ENCODE assay signal across 8 mouse cellular contexts in the genomic region with DNA sequence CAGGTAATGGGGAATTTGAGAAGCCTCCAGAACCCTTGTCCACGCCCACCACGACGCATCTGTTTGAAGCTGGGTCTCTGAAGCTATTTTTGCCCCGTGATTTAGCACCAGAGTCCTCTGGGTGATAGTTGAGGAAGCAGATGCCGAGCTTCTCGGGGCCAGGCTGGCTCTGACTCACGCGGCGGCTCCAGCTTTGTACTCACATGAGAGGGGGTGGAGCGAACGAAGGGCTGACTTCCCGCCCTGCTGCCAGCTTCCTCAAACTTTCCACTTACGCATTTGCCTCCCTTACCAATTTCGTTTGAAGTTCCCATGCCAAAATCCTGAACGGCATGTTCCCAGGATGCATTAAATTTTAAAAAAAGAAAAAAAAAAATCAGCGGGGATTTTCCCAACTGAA.
DNase-seq lines count a peak whose midpoint lies in the region; ATAC-seq lines count a peak whose summit lies in the region.

No protein-coding gene starts in this region.

- H3K27ac ChIP-seq in embryonic facial prominence, embryonic 15.5 days (replicated peaks): 0 out of 2 replicates have a peak overlapping the region, but pooled peaks have one; percentile 17
- no peak overlapping the region for H3K27ac ChIP-seq in heart, embryonic 11.5 days (ENCODE audit: low read depth, low read length)
- H3K27ac ChIP-seq in kidney, embryonic 14.5 days (ENCODE audit: low read depth, low read length): no peak overlapping the region
- no peak overlapping the region for H3K27ac ChIP-seq in liver, embryonic 15.5 days (replicated peaks)
- no peak overlapping the region; the same call in 1 of the 2 replicates for H3K27ac ChIP-seq in stomach, embryonic 14.5 days (ENCODE audit: low read length)

- peaks cover 12% of the 10 kb centered on the region for H3K4me1 ChIP-seq in embryonic facial prominence, embryonic 15.5 days
- H3K4me1 ChIP-seq in heart, embryonic 11.5 days (ENCODE audit: control insufficient read depth, insufficient read depth, low read length): peaks cover 7% of the 10 kb centered on the region
- peaks cover 11% of the 10 kb centered on the region for H3K4me1 ChIP-seq in kidney, embryonic 14.5 days (ENCODE audit: control insufficient read depth, insufficient read depth, low read length)
- peaks cover 11% of the 10 kb centered on the region for H3K4me1 ChIP-seq in liver, embryonic 15.5 days (replicated peaks)
- peaks cover 6% of the 10 kb centered on the region; the same call in 1 of the 2 replicates for H3K4me1 ChIP-seq in stomach, embryonic 14.5 days (ENCODE audit: control insufficient read depth, insufficient read depth, low read length)

- H3K27me3 ChIP-seq in embryonic facial prominence, embryonic 15.5 days: peaks cover 8% of the 10 kb centered on the region; the same call in 1 of the 2 replicates
- H3K27me3 ChIP-seq in heart, embryonic 11.5 days (ENCODE audit: control insufficient read depth, insufficient read depth, low read length): peaks cover 1% of the 10 kb centered on the region; the same call in 1 of the 2 replicates
- no peaks in the 10 kb centered on the region for H3K27me3 ChIP-seq in kidney, embryonic 14.5 days (ENCODE audit: control insufficient read depth, insufficient read depth, low read length)
- peaks cover 17% of the 10 kb centered on the region for H3K27me3 ChIP-seq in liver, embryonic 15.5 days
- H3K27me3 ChIP-seq in stomach, embryonic 14.5 days (ENCODE audit: control insufficient read depth, insufficient read depth, low read length): no peaks in the 10 kb centered on the region

- H3K36me3 ChIP-seq in embryonic facial prominence, embryonic 15.5 days: no peaks in the 10 kb centered on the region
- no peaks in the 10 kb centered on the region for H3K36me3 ChIP-seq in heart, embryonic 11.5 days (ENCODE audit: control insufficient read depth, insufficient read depth, low read length)
- no peaks in the 10 kb centered on the region for H3K36me3 ChIP-seq in kidney, embryonic 14.5 days (ENCODE audit: control insufficient read depth, insufficient read depth, low read length)
- H3K36me3 ChIP-seq in liver, embryonic 15.5 days (replicated peaks): no peaks in the 10 kb centered on the region
- H3K36me3 ChIP-seq in stomach, embryonic 14.5 days (ENCODE audit: control insufficient read depth, insufficient read depth, low read length): no peaks in the 10 kb centered on the region

- peak; percentile 70; the same call in 1 of the 2 replicates for ATAC-seq in embryonic facial prominence, embryonic 15.5 days (ENCODE audit: insufficient number of reproducible peaks, low FRiP score, low TSS enrichment, low read depth)
- ATAC-seq in heart, embryonic 11.5 days (replicated peaks; ENCODE audit: insufficient number of reproducible peaks, low FRiP score, low TSS enrichment): no peak; the same call in 1 of the 2 replicates
- ATAC-seq in kidney, embryonic 14.5 days (ENCODE audit: low FRiP score, low TSS enrichment): peak; percentile 78
- ATAC-seq in liver, embryonic 15.5 days (ENCODE audit: insufficient read depth): no peak
- ATAC-seq in stomach, embryonic 14.5 days (ENCODE audit: insufficient number of reproducible peaks, insufficient read depth, low FRiP score, low read depth): peak; percentile 72; the same call in 1 of the 2 replicates

- H3K4me3 ChIP-seq in embryonic facial prominence, embryonic 15.5 days (replicated peaks): peak overlapping the region; percentile 33
- H3K4me3 ChIP-seq in heart, embryonic 11.5 days (ENCODE audit: low read depth, low read length): peak overlapping the region; percentile 28
- peak overlapping the region; percentile 23; the same call in 1 of the 2 replicates for H3K4me3 ChIP-seq in kidney, embryonic 14.5 days (ENCODE audit: low read length)
- peak overlapping the region; percentile 38 for H3K4me3 ChIP-seq in liver, embryonic 15.5 days (replicated peaks)
- peak overlapping the region; percentile 19; the same call in 1 of the 2 replicates for H3K4me3 ChIP-seq in stomach, embryonic 14.5 days (ENCODE audit: low read depth, low read length)

- peak; percentile 37 for DNase-seq in layer of hippocampus, adult 11-12 months (ENCODE audit: low spot score)
- DNase-seq in layer of hippocampus, postnatal 14 days (ENCODE audit: low spot score in 2 of 2): no peak
- DNase-seq in natural killer cell, adult 2 months (ENCODE audit: low spot score in 2 of 2): peak; percentile 42 to 75

- H3K9ac ChIP-seq in embryonic facial prominence, embryonic 15.5 days: no peak overlapping the region
- H3K9ac ChIP-seq in heart, embryonic 11.5 days (ENCODE audit: low read depth, low read length): 0 out of 2 replicates have a peak overlapping the region, but pooled peaks have one; percentile 43
- H3K9ac ChIP-seq in kidney, embryonic 14.5 days (ENCODE audit: low read depth, low read length): peak overlapping the region; percentile 12; the same call in 1 of the 2 replicates
- H3K9ac ChIP-seq in liver, embryonic 15.5 days: peak overlapping the region; percentile 22; the same call in 1 of the 2 replicates
- peak overlapping the region; percentile 18; the same call in 1 of the 2 replicates for H3K9ac ChIP-seq in stomach, embryonic 14.5 days (replicated peaks; ENCODE audit: low read depth, low read length)

- peak overlapping the region; percentile 63 for H3K4me2 ChIP-seq in embryonic facial prominence, embryonic 15.5 days (replicated peaks)
- peak overlapping the region; percentile 62 for H3K4me2 ChIP-seq in heart, embryonic 11.5 days
- peak overlapping the region; percentile 41 for H3K4me2 ChIP-seq in kidney, embryonic 14.5 days (replicated peaks; ENCODE audit: low read depth, low read length)
- peak overlapping the region; percentile 69 for H3K4me2 ChIP-seq in liver, embryonic 15.5 days
- peak overlapping the region; percentile 66 for H3K4me2 ChIP-seq in stomach, embryonic 14.5 days (replicated peaks; ENCODE audit: low read depth, low read length)

- under 1% methylated on average over 16 of the region's 16 CpGs for WGBS in embryonic facial prominence, embryonic 15.5 days
- WGBS in heart, embryonic 11.5 days (ENCODE audit: insufficient replicate concordance): 2% methylated on average over 16 of the region's 16 CpGs
- WGBS in kidney, embryonic 14.5 days: under 1% methylated on average over 16 of the region's 16 CpGs
- under 1% methylated on average over 16 of the region's 16 CpGs for WGBS in liver, embryonic 15.5 days (ENCODE audit: insufficient replicate concordance)
- WGBS in stomach, embryonic 14.5 days: 2% methylated on average over 16 of the region's 16 CpGs

- no peaks in the 10 kb centered on the region for H3K9me3 ChIP-seq in embryonic facial prominence, embryonic 15.5 days (replicated peaks)
- H3K9me3 ChIP-seq in heart, embryonic 11.5 days (replicated peaks; ENCODE audit: control insufficient read depth, low read length): no peaks in the 10 kb centered on the region
- no peaks in the 10 kb centered on the region for H3K9me3 ChIP-seq in kidney, embryonic 14.5 days (ENCODE audit: control insufficient read depth, low read length)
- H3K9me3 ChIP-seq in liver, embryonic 15.5 days (replicated peaks): no peaks in the 10 kb centered on the region
- no peaks in the 10 kb centered on the region for H3K9me3 ChIP-seq in stomach, embryonic 14.5 days (ENCODE audit: control insufficient read depth, low read depth, low read length)

Comparison
In these comparisons a context has a peak if more than half of its experiments do, and no peak if none do; other contexts are left out.
1. DNase-seq: peak in layer of hippocampus, adult 11-12 months (single experiment) and natural killer cell, adult 2 months (2 of 2); none in layer of hippocampus, postnatal 14 days (0 of 2).
2. ATAC-seq: peak in embryonic facial prominence, embryonic 15.5 days (single experiment), kidney, embryonic 14.5 days (single experiment) and stomach, embryonic 14.5 days (single experiment); none in heart, embryonic 11.5 days (single experiment) and liver, embryonic 15.5 days (single experiment).
3. Peak in every context shown above with its lines, with median percentiles within 50 percentile points of each other: H3K4me2 ChIP-seq and H3K4me3 ChIP-seq.